Mouse (Mus musculus): ENCODE data around the gene Gm8909. TPM values are rescaled to one million over a fixed set of nuclear protein-coding genes. Genes with fewer than 3 reads are reported as not detected.
A peak's percentile ranks its signal among the peaks of the same experiment; 100 is the strongest.
"Not testable (repeated sequence)": the region's sequence is repeated elsewhere in the genome, so short reads cannot be mapped to it uniquely, and the experiment has no call there.

Gene Gm8909
- polyA plus RNA-seq, 1 experiment from 2014 or later, result 1.9 TPM

DNA sequence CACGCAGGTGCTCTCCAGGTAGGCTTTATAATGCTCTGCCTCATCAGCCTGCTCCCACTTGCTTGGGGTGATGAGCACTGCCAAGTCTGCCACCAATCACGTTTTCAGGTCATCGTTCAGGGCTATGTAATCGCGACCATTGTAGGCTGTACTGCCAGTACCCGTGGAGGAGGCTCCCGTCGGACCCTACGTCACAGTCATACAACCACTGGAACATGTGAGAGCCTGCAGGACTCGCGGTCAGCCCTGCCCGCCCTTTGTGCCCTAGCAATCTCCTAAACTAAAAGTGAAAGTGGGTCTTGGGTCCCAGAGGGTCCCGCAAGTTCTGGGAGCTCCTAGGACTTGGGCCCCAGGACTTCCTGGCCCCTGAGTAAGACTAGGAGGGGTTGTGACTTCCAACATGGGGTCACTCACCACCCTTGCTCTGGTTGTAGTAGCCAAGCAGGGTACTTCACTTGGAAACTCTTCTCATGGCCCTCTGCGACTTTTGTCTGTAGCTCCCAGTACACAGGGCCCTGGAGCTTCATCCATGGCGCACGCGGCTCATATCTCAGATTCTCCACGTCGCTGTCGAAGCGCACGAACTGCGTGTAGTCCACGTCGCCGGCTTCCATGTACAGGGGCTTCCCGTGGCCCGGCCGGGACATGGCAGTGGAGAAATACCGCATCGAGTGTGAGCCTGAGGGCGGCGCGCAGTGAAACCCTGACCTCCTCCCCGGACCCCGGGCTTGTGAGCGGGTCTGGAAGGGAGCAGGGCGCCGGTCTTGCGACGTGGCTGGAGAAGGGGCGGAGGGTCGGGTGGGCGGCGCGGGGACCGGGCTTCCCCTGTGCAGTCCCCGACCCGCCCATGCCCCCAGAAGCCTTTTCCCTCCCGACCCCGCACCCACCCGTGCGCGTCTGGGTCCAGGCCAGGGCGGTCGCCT lies 6.9 kb downstream of the Gm8909 start:
- no peak overlapping the region for H3K27ac ChIP-seq (replicated peaks)
- H3K4me3 ChIP-seq, result peak overlapping the region; percentile 38
- no peak for ATAC-seq (ENCODE audit: extremely low read depth, insufficient number of reproducible peaks, low FRiP score, low TSS enrichment)
- H3K27me3 ChIP-seq (replicated peaks), result peaks cover 92% of the 10 kb centered on the region
- H3K4me1 ChIP-seq, result peaks cover 13% of the 10 kb centered on the region
- peak overlapping the region; percentile 59 for H3K4me2 ChIP-seq
- no peak overlapping the region for H3K9ac ChIP-seq
- H3K36me3 ChIP-seq, result no peaks in the 10 kb centered on the region
- WGBS, result 2% methylated on average over 55 of the region's 56 CpGs
- H3K9me3 ChIP-seq, result no peaks in the 10 kb centered on the region

DNA sequence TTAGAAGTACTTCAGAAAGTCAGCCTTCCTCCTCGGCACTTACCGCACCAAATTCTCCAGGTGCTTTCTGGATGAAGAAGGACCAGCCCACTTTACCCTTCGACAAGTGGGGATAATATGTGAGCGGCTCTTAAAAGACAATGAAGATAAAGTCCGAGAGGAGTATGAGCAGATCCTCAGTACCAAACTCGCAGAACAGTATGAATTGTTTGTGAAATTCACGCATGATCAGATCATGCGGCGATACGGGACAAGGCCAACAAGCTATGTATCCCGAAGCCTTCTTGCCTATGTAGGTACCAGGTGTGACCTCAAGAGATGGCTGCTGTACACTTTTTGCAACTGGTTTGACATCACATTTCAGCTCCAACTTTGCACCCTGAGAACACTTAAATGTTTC lies 10.1 kb downstream of the Gm8909 start:
- WGBS, result 14% methylated on average over 11 of the region's 11 CpGs
- peaks cover 92% of the 10 kb centered on the region for H3K27me3 ChIP-seq (replicated peaks)

DNA sequence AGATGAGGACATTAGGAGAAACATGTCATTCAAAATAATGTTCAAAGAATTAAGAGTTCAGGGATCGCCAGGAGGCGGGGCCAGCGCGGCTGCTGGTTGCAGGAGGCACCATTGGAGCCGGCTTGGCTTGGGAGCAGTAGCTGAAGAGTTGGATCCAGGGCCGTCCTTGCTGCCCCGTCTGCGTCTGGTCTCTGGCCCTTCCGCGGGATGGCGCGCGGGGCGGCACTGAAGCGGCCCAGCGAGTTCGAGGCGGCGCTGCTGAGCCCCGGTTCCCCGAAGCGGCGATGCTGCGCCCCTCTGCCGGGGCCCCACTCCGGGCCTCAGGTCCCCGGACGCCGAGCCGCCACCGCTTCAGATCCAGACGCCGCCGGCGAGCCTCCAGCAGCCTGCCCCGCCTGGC lies 10.6 kb downstream of the Gm8909 start:
- not testable (repeated sequence) for H3K27ac ChIP-seq (replicated peaks)

More for the DNA sequence above, 10.1 kb downstream of the Gm8909 start:
- Histone ChIP-seq H3K4me2 (peak overlapping the region; percentile 64), H3K4me3 (peak overlapping the region; percentile 41), H3K4me1 (peaks cover 13% of the 10 kb centered on the region)
- not testable (repeated sequence) for ATAC-seq (ENCODE audit: extremely low read depth, insufficient number of reproducible peaks, low FRiP score, low TSS enrichment); H3K9me3 ChIP-seq; H3K36me3 ChIP-seq; H3K27ac ChIP-seq (replicated peaks); H3K9ac ChIP-seq

DNA sequence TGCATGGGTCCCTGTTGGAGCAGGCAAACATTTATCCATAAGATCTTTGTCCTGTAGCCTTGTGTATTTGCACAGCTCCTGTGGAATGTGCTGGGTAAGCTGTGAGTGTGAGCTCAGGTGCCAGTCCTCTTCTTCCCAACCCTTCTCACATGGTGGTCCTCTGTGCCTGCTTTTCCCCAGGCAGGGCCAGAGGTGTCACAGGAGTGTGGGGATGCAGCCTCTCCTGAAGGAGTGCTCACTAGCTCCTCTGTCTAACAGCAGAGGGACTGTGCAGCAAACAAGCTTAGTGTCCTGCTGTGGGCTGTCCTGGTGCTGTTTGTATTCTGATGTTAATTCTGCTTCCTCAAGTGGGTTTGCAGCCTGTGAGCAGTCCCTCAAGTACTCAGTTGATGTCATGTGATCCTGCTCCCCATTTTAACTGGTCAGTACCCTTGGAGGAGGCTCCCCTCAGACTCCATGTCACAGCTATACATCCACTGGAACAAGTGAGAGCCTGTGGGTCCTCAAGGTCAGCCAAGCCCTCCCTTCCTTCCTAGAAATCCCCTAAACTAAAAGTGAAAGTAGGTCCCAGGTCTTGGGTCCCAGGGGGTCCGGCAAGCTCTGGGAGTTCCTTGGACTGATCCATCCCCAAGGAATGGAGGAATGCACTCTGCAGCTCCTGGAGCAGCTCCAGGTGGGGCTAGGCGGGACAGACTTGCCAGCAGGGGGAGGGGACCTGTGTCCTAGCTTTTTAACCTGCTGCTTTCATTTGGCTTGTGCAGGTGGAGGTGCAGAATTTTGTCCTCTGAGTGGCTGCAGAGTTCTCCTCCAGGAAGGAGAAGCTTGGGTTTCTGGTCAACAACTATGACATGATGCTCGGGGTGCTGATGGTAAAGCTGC lies 13.8 kb downstream of the Gm8909 start:
- Histone ChIP-seq H3K4me2 (no peak overlapping the region), H3K27ac (replicated peaks) (no peak overlapping the region), H3K4me3 (no peak overlapping the region), H3K4me1 (0 out of 2 replicates have a peak, but pooled peaks cover 4% of the 10 kb centered on the region), H3K9me3 (no peaks in the 10 kb centered on the region), H3K27me3 (replicated peaks) (peaks cover 84% of the 10 kb centered on the region), H3K36me3 (no peaks in the 10 kb centered on the region), H3K9ac (no peak overlapping the region)
- WGBS, result 21% methylated on average over 3 of the region's 3 CpGs
- ATAC-seq (ENCODE audit: extremely low read depth, insufficient number of reproducible peaks, low FRiP score, low TSS enrichment), result no peak

More for the DNA sequence above, 10.6 kb downstream of the Gm8909 start:
- not testable (repeated sequence) for H3K36me3 ChIP-seq; ATAC-seq (ENCODE audit: extremely low read depth, insufficient number of reproducible peaks, low FRiP score, low TSS enrichment); H3K9me3 ChIP-seq; H3K9ac ChIP-seq
- under 1% methylated on average over 36 of the region's 36 CpGs for WGBS
- peak overlapping the region; percentile 64 for H3K4me2 ChIP-seq
- peaks cover 92% of the 10 kb centered on the region for H3K27me3 ChIP-seq (replicated peaks)
- H3K4me1 ChIP-seq, result peaks cover 13% of the 10 kb centered on the region
- peak overlapping the region; percentile 41 for H3K4me3 ChIP-seq

DNA sequence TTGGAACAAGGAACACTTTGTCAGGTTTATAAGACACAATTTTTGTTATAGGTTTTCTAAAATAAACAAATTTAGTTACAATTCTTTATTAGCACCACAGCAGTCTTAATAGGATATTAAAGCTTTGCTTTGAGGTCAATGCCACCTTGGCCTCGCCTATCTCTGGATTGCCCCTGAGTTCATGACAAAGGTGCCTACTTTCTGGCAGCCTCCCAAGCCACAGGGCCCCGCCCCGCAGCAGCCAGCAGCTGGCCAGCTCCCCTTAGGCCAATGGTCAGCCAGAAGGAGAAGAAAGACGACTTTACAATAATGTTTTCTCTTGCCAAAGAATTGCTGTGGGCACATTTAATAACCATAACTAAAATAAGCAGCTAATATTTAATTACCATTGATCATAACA lies 17.1 kb downstream of the Gm8909 start:
- WGBS, result 29% methylated on average over 4 of the region's 4 CpGs

DNA sequence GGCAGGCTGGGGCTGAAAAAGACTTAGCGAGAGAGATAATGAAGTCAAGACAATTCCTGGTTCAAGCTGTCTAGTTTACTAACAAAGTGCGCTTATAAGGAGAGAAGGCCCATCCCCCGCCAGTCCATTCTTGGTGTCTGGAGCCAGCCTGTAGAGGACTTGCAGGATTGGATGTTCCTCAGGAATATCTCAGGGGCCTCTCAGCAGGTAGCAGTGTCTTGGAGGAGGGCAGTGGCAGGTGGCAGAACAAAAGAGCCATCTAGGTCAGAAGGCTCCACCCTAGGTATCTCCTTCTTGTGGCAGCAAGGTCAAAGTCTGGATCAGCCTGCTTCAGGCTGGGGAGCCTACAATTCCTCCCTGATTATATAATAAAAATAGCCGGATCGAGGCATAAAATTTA lies 19.9 kb downstream of the Gm8909 start:
- H3K27ac ChIP-seq (replicated peaks); H3K9ac ChIP-seq; H3K4me3 ChIP-seq; H3K9me3 ChIP-seq; H3K4me2 ChIP-seq; ATAC-seq (ENCODE audit: extremely low read depth, insufficient number of reproducible peaks, low FRiP score, low TSS enrichment); H3K36me3 ChIP-seq: not testable (repeated sequence)
- WGBS, result 77% methylated on average over 5 of the region's 5 CpGs
- peaks cover 74% of the 10 kb centered on the region for H3K27me3 ChIP-seq (replicated peaks)
- H3K4me1 ChIP-seq, result peaks cover 10% of the 10 kb centered on the region

More for the DNA sequence above, 17.1 kb downstream of the Gm8909 start:
- not testable (repeated sequence) for H3K4me3 ChIP-seq; H3K4me1 ChIP-seq; H3K9me3 ChIP-seq; H3K27ac ChIP-seq (replicated peaks); H3K36me3 ChIP-seq; ATAC-seq (ENCODE audit: extremely low read depth, insufficient number of reproducible peaks, low FRiP score, low TSS enrichment); H3K9ac ChIP-seq; H3K4me2 ChIP-seq
- H3K27me3 ChIP-seq (replicated peaks), result peaks cover 77% of the 10 kb centered on the region

DNA sequence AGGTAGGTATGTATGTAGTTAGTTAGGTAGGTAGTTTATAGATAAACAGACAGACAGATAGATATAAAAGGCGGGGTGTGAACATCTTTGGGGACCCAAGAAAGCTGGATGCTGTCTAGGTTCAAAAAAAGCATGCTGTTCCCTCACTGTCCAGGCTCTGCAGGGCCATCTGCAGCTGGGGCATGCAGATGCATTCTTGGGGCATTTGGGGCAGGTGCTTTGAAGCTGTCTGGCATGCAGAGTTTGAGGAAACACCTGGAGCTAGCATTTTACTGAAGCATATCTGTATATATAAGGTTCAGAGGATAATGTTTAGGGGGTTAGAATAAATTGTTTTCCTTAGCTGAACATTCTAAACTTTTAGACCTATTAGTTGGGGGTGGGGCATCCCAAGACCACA lies 21.4 kb downstream of the Gm8909 start:
- 69% methylated on average over 1 of the region's 1 CpGs for WGBS
- H3K4me3 ChIP-seq; ATAC-seq (ENCODE audit: extremely low read depth, insufficient number of reproducible peaks, low FRiP score, low TSS enrichment); H3K27ac ChIP-seq (replicated peaks); H3K9me3 ChIP-seq; H3K9ac ChIP-seq; H3K36me3 ChIP-seq; H3K4me2 ChIP-seq: not testable (repeated sequence)
- Histone ChIP-seq H3K27me3 (replicated peaks) (peaks cover 74% of the 10 kb centered on the region), H3K4me1 (peaks cover 10% of the 10 kb centered on the region)

DNA sequence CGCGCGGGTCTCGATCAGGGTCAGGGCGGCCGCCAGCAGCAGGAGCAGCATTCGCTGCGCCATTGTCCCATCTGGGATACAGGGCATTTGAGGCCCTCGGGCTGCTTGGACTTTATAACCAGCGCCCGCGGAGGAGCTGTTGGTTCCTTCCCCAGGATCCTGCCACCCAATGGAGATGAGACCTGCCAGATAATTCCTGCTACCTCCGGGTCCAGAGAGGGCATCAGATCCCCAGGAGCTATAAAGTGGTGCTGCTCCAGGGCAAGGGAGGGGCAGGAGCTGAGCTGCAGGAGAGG lies 22.5 kb downstream of the Gm8909 start:
- under 1% methylated on average over 13 of the region's 13 CpGs for WGBS
- Histone ChIP-seq H3K4me1 (peaks cover 10% of the 10 kb centered on the region), H3K4me3 (peak overlapping the region; percentile 51), H3K9ac (peak overlapping the region; percentile 37), H3K27me3 (replicated peaks) (peaks cover 79% of the 10 kb centered on the region), H3K4me2 (peak overlapping the region; percentile 76)
- not testable (repeated sequence) for H3K9me3 ChIP-seq; ATAC-seq (ENCODE audit: extremely low read depth, insufficient number of reproducible peaks, low FRiP score, low TSS enrichment); H3K27ac ChIP-seq (replicated peaks); H3K36me3 ChIP-seq

DNA sequence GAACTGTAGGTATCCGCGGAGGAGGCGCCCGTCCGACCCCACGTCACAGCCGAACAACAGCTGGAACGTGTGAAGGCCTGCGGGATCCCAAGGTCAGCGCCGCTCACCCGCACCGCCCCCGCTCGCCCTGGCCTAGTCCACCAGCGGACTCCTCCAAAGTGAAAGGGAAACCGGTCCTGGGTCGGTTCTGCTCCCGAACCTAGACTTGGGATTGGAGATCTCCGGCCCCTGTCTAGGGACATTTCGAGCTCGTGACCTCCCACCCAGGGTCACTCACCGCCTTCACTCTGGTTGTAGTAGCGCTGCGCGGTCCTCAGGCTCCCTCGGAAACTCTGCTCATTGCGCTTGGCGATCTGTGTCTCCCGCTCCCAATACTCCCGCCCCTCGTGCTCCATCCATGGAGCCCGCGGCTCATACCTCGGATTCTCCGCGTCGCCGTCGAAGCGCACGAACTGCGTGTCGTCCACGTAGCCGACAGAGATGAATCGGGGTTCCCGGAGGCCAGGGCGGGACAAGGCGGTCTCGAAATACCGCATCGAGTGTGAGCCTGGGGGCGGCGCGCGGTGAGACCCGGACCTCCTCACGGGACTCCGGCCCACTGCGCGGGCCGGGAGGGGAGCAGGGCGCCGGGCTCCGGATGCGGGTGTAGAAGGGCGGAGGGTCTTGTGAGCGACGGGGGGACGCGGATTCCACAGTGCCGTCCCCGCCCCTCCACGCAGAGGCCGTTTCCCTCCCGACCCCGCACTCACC lies 23.1 kb downstream of the Gm8909 start:
- H3K27ac ChIP-seq (replicated peaks), result no peak overlapping the region
- H3K9ac ChIP-seq, result peak overlapping the region; percentile 58

DNA sequence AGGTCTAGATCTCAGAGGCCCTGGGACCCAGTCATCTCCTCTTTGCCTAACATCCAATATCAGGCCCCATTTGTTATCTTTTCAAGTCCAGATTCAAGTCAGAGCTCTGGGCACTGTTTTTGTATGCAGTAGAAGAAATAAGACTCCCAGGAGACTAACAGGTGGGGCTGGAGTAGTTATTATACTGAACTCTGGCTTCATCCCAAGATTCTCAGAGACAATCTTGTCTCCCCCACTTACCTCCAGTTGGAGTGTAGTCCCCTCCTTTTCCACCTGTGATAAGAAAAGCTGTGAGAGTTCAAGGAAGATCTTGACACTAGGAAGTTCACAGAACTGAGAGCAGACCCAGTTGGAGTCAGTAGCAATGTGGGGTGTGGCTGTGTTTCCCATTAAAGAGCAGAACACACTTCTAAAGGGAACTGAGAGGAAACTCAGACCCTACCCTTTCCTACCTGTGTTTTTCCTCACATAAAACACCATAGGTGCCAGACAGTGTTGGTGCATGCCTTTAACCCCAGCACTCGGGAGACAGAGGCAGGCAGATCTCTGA lies 32.0 kb downstream of the Gm8909 start:
- 48% methylated on average over 1 of the region's 1 CpGs for WGBS
- ATAC-seq (ENCODE audit: extremely low read depth, insufficient number of reproducible peaks, low FRiP score, low TSS enrichment), result not testable (repeated sequence)

More for the DNA sequence above, 23.1 kb downstream of the Gm8909 start:
- H3K4me2 ChIP-seq, result peak overlapping the region; percentile 76
- no peak for ATAC-seq (ENCODE audit: extremely low read depth, insufficient number of reproducible peaks, low FRiP score, low TSS enrichment)
- peaks cover 10% of the 10 kb centered on the region for H3K4me1 ChIP-seq
- no peaks in the 10 kb centered on the region for H3K36me3 ChIP-seq
- H3K27me3 ChIP-seq (replicated peaks), result peaks cover 81% of the 10 kb centered on the region
- H3K9me3 ChIP-seq, result no peaks in the 10 kb centered on the region
- peak overlapping the region; percentile 51 for H3K4me3 ChIP-seq
- WGBS, result 2% methylated on average over 72 of the region's 78 CpGs

More for the DNA sequence above, 32.0 kb downstream of the Gm8909 start:
- H3K4me1 ChIP-seq; H3K27ac ChIP-seq (replicated peaks); H3K9ac ChIP-seq; H3K36me3 ChIP-seq; H3K4me3 ChIP-seq; H3K9me3 ChIP-seq; H3K4me2 ChIP-seq: not testable (repeated sequence)
- peaks cover 76% of the 10 kb centered on the region for H3K27me3 ChIP-seq (replicated peaks)

Measured in heart, embryonic 13.5 days (tissue).